Mouse (Mus musculus) midbrain, embryonic 10.5 days (tissue): Measurements from ENCODE around the gene Ykt6. TPM values are rescaled to one million over a fixed set of nuclear protein-coding genes. Genes with fewer than 3 reads are reported as not detected.
"Not testable (repeated sequence)": the region's sequence is repeated elsewhere in the genome, so short reads cannot be mapped to it uniquely, and the experiment has no call there.

Source experiments
- DNase-seq: peaks from one replicate; pipeline ENCODE4 v3.0.0-alpha.2; 2017; ENCODE audit warnings: low spot score
- H3K27ac ChIP-seq: fragments of 300-500 bp; sonication (generic); replicated peaks from 2 replicates; pipeline ENCODE4 v1.5.1; 2016; ENCODE audit warnings: mild to moderate bottlenecking
- H3K27me3 ChIP-seq: fragments of 300-500 bp; sonication (generic); 2 replicates; pipeline ENCODE4 v1.6.1; 2016; ENCODE audit warnings: low read depth, mild to moderate bottlenecking; ENCODE audit not compliant: poor library complexity, severe bottlenecking
- H3K36me3 ChIP-seq: fragments of 300-500 bp; sonication (generic); 2 replicates; pipeline ENCODE4 v1.6.1; 2016; ENCODE audit warnings: mild to moderate bottlenecking, moderate library complexity
- H3K4me1 ChIP-seq: fragments of 300-500 bp; sonication (generic); 2 replicates; pipeline ENCODE4 v1.6.1; 2016
- H3K4me3 ChIP-seq: fragments of 300-500 bp; sonication (generic); 2 replicates; pipeline ENCODE4 v1.5.1; 2016; ENCODE audit warnings: mild to moderate bottlenecking, moderate library complexity
- H3K9me3 ChIP-seq: fragments of 300-500 bp; sonication (generic); replicated peaks from 2 replicates; pipeline ENCODE4 v1.6.1; 2016; ENCODE audit warnings: mild to moderate bottlenecking
- WGBS: fragments of 180-500 bp; shearing (Covaris S2); methylation state at CpG from one replicate; pipeline ENCODE4 v1.1.7; 2016; 5-methylcytosine and 5-hydroxymethylcytosine counted together
- polyA plus RNA-seq: library from polyadenylated mRNA; unstranded; fragments of >200 nt; fragmentation: Nextera tagmentation; extraction: Ambion mirVana; gene quantifications from 2 replicates; pipeline ENCODE4 v1.2.1, GENCODE M21; 2016

The Ykt6 gene
- polyA plus RNA-seq, 1 experiment from 2014 or later: 54.5 TPM

DNA sequence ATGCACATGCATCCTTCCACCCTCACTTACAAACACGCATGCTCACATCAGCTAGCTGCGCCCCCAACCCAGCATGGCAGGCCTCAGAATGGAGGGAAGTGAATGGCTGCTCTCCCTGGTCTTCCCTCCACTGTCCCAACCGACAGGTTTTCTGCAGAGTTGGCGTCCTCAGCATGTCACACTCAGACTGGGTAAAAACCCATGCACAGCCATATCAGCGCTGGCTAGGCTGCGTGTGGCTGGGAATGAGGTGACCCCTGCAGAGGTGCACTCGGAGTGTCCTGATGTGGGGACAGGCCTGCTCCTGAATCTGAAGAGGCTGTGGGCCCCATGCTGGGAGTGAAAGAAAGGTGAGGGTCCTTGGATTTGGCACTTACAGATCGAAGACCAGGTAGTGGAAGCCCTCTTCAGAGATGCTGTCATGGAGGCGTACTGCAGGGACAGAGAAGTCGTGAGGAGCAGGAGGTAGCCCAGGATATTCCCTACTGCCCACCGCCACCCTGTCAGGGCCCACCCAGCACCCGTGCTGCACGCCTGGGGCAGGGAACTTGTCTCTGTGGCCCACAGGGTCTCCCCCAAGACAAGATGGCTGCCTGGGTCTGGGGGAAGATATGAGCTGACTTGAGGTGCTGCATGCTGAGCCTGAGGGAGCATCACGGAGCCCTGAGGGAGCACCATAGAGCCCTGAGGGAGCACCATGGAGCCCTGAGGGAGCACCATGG, 45.6 kb downstream of the Ykt6 start:
- Histone ChIP-seq H3K36me3 (no peaks in the 10 kb centered on the region), H3K4me1 (peaks cover 22% of the 10 kb centered on the region), H3K9me3 (no peaks in the 10 kb centered on the region), H3K4me3 (no peak overlapping the region), H3K27ac (peak overlapping the region; percentile 83), H3K27me3 (peaks cover 27% of the 10 kb centered on the region)
- WGBS: 83% methylated on average over 14 of the region's 14 CpGs
- DNase-seq: no peak

DNA sequence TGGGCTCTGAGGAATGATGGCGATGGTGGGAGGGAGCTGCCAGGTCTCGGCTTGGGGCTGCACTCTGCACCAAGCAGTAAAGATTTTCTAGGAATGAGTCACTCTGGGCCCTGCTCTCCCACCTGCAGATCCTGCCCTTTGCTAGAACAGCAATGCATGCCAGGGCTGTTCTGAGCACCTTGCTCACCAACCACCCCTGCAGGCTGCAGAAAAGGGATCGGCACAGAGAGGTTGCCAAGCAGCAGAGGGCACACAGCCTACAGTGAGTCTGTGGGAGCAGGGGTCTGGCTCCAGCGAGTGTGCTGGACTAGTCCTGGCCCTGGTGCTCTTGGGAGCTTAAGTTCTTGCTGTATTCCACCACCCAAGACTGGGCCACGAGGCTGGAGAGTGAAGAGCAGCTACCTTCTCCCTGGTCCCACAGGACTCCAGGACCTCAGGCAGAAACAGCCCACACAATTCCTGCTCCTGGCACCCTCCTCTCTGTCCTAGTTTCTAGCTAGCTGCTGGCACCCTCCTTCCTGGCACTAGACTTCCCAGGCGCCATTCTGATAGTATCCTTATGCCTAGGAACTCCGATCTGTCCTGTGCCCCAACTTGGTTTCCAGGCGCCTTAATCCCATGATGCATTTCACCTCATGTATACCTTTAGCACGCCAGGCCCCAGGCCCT, 46.6 kb downstream of the Ykt6 start:
- Histone ChIP-seq H3K9me3 (no peaks in the 10 kb centered on the region), H3K4me1 (peaks cover 22% of the 10 kb centered on the region), H3K4me3 (no peak overlapping the region), H3K27ac (peak overlapping the region; percentile 83; the same call in 1 of the 2 replicates), H3K36me3 (no peaks in the 10 kb centered on the region), H3K27me3 (peaks cover 27% of the 10 kb centered on the region)
- 85% methylated on average over 9 of the region's 9 CpGs for WGBS
- DNase-seq: no peak

DNA sequence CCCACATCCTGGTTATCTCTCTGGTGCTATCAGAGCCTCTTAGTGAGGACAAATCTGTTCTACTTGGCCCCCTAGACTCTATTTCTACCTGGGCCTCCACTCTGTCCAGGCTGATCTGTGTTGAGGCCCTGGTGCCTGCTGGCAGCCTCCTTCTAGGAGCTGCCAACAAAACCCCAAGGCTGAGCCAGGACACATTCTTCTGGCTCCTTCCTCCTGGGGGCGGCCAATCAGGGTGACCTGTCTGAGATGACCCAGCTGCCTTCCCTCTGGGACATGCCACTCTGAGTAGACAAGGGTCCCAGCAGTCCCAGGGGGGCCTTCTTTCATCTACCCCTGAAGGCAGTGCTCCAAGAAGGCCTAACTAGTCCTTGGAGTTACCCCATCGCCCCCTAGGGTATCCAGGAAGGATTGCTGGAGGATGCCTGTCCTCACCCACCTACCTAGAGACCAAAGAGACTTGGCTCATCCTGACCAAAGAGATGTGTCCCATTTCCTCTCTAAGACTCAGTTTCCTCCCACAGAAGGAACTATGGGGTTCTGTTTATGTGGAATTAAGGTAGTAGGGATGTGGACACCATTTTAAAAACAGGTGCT, 47.6 kb downstream of the Ykt6 start:
- Histone ChIP-seq H3K9me3 (no peaks in the 10 kb centered on the region), H3K27ac (no peak overlapping the region), H3K36me3 (no peaks in the 10 kb centered on the region), H3K4me1 (peaks cover 22% of the 10 kb centered on the region), H3K27me3 (peaks cover 33% of the 10 kb centered on the region), H3K4me3 (no peak overlapping the region)
- 34% methylated on average over 2 of the region's 2 CpGs for WGBS
- no peak for DNase-seq

DNA sequence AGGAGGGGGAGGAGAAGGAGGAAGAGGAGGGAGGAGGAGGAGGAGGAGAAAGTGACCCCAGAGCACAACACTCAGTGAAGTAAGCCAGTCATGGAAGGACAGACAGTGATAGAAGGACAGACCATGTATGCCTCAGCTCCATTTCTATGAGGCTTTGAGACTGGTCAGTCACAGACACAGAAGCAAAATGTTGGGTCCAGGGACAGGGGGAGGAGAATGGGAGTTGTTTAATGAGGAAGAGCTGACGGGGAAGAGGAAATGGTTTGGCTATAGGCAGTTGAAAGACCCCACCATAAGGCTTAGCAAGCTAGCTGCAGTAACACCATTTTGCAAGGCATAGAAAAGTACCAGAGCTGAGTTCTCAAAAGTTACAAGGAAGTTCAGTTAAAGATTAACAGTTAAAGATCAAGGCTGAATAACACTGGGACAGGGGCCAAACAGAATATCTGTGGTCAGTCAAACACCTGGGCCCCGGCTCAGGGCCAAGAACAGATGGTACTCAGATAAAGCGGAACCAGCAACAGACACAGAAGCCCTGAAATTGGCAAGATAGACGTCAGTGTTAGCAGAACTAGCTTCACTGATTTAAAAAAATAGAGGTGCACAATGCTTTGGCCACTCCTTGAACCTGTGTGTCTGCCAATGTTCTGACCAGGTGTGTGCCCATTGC, 50.0 kb downstream of the Ykt6 start:
- not testable (repeated sequence) for H3K36me3 ChIP-seq, H3K27ac ChIP-seq, H3K4me3 ChIP-seq, DNase-seq, H3K9me3 ChIP-seq
- 69% methylated on average over 1 of the region's 4 CpGs for WGBS
- peaks cover 41% of the 10 kb centered on the region for H3K27me3 ChIP-seq
- H3K4me1 ChIP-seq: peaks cover 11% of the 10 kb centered on the region

DNA sequence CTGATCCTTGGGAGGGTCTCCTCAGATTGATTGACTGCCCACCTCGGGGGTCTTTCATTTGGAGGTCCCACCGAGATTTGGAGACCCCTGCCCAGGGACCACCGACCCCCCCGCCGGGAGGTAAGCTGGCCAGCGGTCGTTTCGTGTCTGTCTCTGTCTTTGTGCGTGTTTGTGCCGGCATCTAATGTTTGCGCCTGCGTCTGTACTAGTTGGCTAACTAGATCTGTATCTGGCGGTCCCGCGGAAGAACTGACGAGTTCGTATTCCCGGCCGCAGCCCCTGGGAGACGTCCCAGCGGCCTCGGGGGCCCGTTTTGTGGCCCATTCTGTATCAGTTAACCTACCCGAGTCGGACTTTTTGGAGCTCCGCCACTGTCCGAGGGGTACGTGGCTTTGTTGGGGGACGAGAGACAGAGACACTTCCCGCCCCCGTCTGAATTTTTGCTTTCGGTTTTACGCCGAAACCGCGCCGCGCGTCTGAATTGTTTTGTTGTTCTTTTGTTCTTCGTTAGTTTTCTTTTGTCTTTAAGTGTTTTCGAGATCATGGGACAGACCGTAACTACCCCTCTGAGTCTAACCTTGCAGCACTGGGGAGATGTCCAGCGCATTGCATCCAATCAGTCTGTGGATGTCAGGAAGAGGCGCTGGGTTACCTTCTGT, 51.0 kb downstream of the Ykt6 start:
- H3K4me3 ChIP-seq: peak overlapping the region; percentile 51
- peaks cover 41% of the 10 kb centered on the region for H3K27me3 ChIP-seq

DNA sequence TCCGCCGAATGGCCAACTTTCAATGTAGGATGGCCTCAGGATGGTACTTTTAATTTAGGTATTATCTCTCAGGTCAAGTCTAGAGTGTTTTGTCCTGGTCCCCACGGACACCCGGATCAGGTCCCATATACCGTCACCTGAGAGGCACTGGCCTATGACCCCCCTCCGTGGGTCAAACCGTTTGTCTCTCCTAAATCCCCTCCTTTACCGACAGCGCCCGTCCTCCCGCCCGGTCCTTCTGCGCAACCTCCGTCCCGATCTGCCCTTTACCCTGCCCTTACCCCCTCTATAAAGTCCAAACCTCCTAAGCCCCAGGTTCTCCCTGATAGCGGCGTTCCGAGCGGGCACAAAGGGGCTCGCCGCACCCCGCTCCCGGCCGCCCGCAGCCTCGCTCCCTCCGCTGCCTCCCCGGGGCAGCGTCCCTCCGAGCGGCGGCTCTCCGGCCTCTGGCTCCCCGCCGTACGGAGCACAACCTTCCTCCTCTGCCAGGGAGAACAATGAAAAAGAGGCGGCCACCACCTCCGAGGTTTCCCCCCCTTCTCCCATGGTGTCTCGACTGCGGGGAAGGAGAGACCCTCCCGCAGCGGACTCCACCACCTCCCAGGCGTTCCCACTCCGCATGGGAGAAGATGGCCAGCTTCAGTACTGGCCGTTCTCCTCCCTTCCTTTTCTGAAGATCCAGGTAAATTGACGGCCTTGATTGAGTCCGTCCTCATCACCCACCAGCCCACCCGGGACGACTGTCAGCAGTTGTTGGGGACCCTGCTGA, 51.7 kb downstream of the Ykt6 start:
- Histone ChIP-seq H3K4me3 (peak overlapping the region; percentile 51), H3K27me3 (peaks cover 41% of the 10 kb centered on the region)
- H3K36me3 ChIP-seq, H3K9me3 ChIP-seq, H3K27ac ChIP-seq, H3K4me1 ChIP-seq: not testable (repeated sequence)
- peak; percentile 37 for DNase-seq
- 6% methylated on average over 25 of the region's 49 CpGs for WGBS

More for the DNA sequence above, 51.0 kb downstream of the Ykt6 start:
- H3K36me3 ChIP-seq, H3K4me1 ChIP-seq, DNase-seq, H3K27ac ChIP-seq, H3K9me3 ChIP-seq: not testable (repeated sequence)
- WGBS: 5% methylated on average over 42 of the region's 44 CpGs

DNA sequence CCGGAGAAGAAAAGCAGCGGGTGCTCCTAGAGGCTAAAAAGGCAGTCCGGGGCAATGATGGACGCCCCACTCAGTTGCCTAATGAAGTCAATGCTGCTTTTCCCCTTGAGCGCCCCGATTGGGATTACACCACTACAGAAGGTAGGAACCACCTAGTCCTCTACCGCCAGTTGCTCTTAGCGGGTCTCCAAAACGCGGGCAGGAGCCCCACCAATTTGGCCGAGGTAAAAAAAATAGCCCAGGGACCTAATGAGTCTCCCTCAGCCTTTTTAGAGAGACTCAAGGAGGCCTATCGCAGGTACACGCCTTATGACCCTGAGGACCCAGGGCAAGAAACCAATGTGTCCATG, 52.3 kb downstream of the Ykt6 start:
- H3K9me3 ChIP-seq, DNase-seq, H3K4me1 ChIP-seq, H3K27ac ChIP-seq, H3K36me3 ChIP-seq: not testable (repeated sequence)
- peak overlapping the region; percentile 45 for H3K4me3 ChIP-seq
- H3K27me3 ChIP-seq: peaks cover 41% of the 10 kb centered on the region
- WGBS: 22% methylated on average over 12 of the region's 13 CpGs

DNA sequence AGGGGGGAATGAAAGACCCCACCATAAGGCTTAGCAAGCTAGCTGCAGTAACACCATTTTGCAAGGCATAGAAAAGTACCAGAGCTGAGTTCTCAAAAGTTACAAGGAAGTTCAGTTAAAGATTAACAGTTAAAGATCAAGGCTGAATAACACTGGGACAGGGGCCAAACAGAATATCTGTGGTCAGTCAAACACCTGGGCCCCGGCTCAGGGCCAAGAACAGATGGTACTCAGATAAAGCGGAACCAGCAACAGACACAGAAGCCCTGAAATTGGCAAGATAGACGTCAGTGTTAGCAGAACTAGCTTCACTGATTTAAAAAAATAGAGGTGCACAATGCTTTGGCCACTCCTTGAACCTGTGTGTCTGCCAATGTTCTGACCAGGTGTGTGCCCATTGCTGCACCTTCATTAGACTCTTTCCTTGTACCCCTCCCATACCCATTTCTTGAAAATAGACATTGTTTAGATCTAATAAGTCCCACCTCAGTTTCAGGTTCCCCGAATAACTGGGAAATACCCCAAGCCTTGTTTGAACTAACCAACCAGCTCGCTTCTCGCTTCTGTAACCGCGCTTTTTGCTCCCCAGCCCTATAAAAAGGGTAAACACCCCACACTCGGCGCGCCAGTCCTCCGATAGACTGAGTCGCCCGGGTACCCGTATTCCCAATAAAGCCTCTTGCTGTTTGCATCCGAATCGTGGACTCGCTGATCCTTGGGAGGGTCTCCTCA, 55.4 kb downstream of the Ykt6 start:
- DNase-seq, H3K9me3 ChIP-seq, H3K4me1 ChIP-seq, H3K36me3 ChIP-seq, H3K27ac ChIP-seq, H3K4me3 ChIP-seq: not testable (repeated sequence)
- peaks cover 15% of the 10 kb centered on the region for H3K27me3 ChIP-seq
- 91% methylated on average over 3 of the region's 18 CpGs for WGBS

DNA sequence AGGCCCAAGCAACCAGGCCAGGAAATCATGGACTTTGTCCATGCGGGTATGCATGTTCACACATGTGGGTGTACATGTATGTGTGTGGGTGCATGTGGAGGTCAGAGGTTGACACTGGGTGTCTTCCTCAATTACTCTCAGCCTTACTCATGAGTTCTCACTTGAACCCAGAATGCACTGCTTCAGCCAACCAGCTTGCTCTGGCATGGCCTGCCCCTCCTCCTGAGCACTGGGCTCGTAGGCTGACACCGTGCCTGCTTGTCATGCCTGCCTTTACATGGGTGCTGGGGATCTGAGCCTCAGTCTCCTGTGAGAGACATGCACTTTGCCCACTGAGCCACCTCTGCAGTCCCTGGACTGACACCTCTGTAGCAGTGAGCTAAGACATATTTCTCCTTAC, 56.4 kb downstream of the Ykt6 start:
- 98% methylated on average over 3 of the region's 3 CpGs for WGBS
- DNase-seq: no peak

DNA sequence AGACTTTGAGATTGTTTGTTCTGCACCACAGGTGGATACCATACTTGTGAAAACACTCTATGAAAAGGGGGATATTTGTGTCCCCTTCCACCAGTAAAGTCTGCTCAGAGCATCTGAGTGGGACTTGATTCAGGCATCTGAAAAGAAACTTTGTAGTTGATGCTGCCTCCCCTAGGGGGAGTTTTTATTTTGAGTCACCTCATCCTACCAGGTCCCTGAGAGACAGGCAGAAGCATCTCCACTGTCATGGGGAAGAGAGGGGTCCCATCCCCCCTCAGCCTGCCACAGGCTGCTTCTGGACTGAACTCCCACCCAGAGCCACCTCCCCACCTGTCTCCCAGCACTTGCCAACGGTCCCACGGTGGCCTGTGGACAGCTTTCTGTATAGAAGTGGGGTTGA, 57.9 kb downstream of the Ykt6 start:
- no peak for DNase-seq

More for the DNA sequence above, 56.4 kb downstream of the Ykt6 start:
- Histone ChIP-seq H3K4me1 (no peaks in the 10 kb centered on the region), H3K36me3 (no peaks in the 10 kb centered on the region), H3K9me3 (no peaks in the 10 kb centered on the region), H3K4me3 (no peak overlapping the region), H3K27me3 (peaks cover 15% of the 10 kb centered on the region), H3K27ac (no peak overlapping the region)

DNA sequence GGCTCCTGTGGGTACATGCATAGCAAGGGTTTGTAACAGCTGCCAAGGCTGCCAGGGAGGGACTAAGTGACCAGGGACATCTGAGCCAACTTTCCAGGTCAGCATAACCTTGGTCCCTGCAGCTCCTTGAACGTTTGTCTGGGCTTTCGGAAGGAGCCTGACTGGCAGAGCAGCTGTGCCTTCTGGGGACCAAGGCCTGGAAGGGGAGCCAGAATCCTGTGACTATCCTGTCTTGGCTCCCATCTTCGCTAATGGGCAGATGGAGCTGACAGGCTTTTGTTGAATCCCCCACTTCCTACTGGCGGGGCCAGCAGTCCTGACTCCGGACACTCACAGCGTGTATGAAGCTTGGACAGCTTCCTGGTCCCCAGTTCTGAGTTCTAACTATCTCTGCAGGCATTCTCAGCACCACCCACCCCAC, 59.5 kb downstream of the Ykt6 start:
- no peaks in the 10 kb centered on the region for H3K9me3 ChIP-seq
- no peaks in the 10 kb centered on the region for H3K36me3 ChIP-seq
- no peaks in the 10 kb centered on the region for H3K27me3 ChIP-seq
- 83% methylated on average over 6 of the region's 6 CpGs for WGBS
- H3K4me3 ChIP-seq: no peak overlapping the region
- H3K4me1 ChIP-seq: no peaks in the 10 kb centered on the region
- no peak overlapping the region for H3K27ac ChIP-seq
- DNase-seq: no peak

More for the DNA sequence above, 57.9 kb downstream of the Ykt6 start:
- Histone ChIP-seq H3K27ac (no peak overlapping the region), H3K27me3 (peaks cover 7% of the 10 kb centered on the region), H3K36me3 (no peaks in the 10 kb centered on the region), H3K4me3 (no peak overlapping the region), H3K9me3 (no peaks in the 10 kb centered on the region), H3K4me1 (no peaks in the 10 kb centered on the region)
- WGBS: 72% methylated on average over 2 of the region's 2 CpGs
